Mouse (Mus musculus) kidney, postnatal 0 days (tissue): ENCODE data around the gene Trappc5. TPM values are rescaled to one million over a fixed set of nuclear protein-coding genes. Genes with fewer than 3 reads are reported as not detected.

Experiments
- ATAC-seq: fragments of 200-750 bp; cut with Nextera tagmentation; replicated peaks from 2 replicates; pipeline ENCODE4 v1.8.0; 2017; ENCODE audit warnings: low read depth, moderate number of reproducible peaks, moderate TSS enrichment, moderate library complexity; ENCODE audit not compliant: low FRiP score
- DNase-seq: peaks from one replicate; pipeline ENCODE4 v3.0.0-alpha.2; 2016; ENCODE audit warnings: low spot score
- H3K27ac ChIP-seq: fragments of 300-500 bp; sonication (generic); 2 replicates; pipeline ENCODE4 v1.5.1; 2014; ENCODE audit warnings: mild to moderate bottlenecking
- H3K27me3 ChIP-seq: fragments of 300-500 bp; sonication (generic); 2 replicates; pipeline ENCODE4 v1.6.1; 2014; ENCODE audit warnings: low read length, mixed read lengths; ENCODE audit not compliant: insufficient read depth
- H3K36me3 ChIP-seq: fragments of 300-500 bp; sonication (generic); 2 replicates; pipeline ENCODE4 v1.6.1; 2014; ENCODE audit warnings: low read length, mixed read lengths; ENCODE audit not compliant: insufficient read depth
- H3K4me1 ChIP-seq: fragments of 300-500 bp; sonication (generic); replicated peaks from 2 replicates; pipeline ENCODE4 v1.6.1; 2014; ENCODE audit warnings: antibody characterized with exemption, low read length, mixed read lengths; ENCODE audit not compliant: insufficient read depth
- H3K4me2 ChIP-seq: fragments of 300-500 bp; sonication (generic); 2 replicates; pipeline ENCODE4 v1.6.1; 2014; ENCODE audit warnings: mild to moderate bottlenecking, low read length, moderate library complexity, mixed read lengths
- H3K4me3 ChIP-seq: fragments of 300-500 bp; sonication (generic); replicated peaks from 2 replicates; pipeline ENCODE4 v1.5.1; 2014; ENCODE audit warnings: low read depth, low read length
- H3K9ac ChIP-seq: fragments of 300-500 bp; sonication (generic); 2 replicates; pipeline ENCODE4 v1.6.1; 2014; ENCODE audit warnings: low read depth, low read length
- H3K9me3 ChIP-seq: fragments of 300-500 bp; sonication (generic); replicated peaks from 2 replicates; pipeline ENCODE4 v1.6.1; 2016; ENCODE audit warnings: low read length, inconsistent platforms, mixed read lengths
- CTCF ChIP-seq: IDR thresholded peaks from 2 replicates; pipeline ENCODE4 v1.5.1; 2016; ENCODE audit warnings: antibody characterized with exemption, low read depth, mild to moderate bottlenecking, moderate library complexity
- WGBS: fragments of 180-500 bp; shearing (Covaris S2); extraction: QIAGEN DNeasy Blood & Tissue Kit; methylation state at CpG from one replicate; pipeline ENCODE4 v1.1.7; 2014; 5-methylcytosine and 5-hydroxymethylcytosine counted together
- polyA plus RNA-seq: library from polyadenylated mRNA; unstranded; fragments of >200 nt; fragmentation: Nextera tagmentation; extraction: Ambion mirVana; gene quantifications from 2 replicates; pipeline ENCODE4 v1.2.1, GENCODE M21; 2015

The Trappc5 gene
- polyA plus RNA-seq, 1 experiment from 2014 or later: 32.1 TPM

DNA sequence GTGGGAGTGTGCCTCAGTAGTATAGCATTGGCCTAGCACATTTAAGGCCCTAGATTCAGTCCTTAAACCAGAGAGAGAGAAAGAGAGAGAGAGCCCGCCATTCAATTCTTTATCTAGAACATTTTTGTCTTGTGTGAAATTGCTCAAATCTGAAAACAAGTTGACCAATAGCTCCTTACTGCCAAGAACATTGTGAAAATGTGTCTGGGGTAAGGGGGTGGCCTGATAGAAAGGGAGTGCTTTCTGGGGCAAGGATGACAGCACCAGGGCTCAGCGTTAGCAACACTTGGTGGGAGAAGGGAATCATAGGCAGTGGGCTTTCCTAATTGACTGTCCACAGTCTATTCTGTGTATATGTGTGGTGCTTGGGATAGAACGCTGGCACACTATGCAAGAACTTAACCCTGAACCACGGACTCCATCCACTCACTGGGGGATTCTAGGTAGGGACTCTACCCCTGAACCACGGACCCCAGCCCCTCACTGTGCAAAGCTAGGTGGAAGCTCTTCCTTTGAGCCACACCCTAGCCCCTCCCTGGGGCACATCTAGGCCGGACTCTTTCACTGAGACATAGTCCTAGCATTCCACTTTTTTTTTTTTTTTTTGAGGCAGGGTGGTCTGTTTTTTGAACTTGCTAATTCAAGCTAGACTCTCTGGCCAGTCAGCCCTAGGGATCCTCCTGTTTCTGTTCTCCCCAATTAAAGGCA, 29.1 kb upstream of the Trappc5 start:
- Histone ChIP-seq H3K27ac (no peak overlapping the region), H3K4me2 (no peak overlapping the region), H3K9ac (no peak overlapping the region), H3K4me1 (no peaks in the 10 kb centered on the region), H3K4me3 (no peak overlapping the region), H3K27me3 (no peaks in the 10 kb centered on the region), H3K9me3 (no peaks in the 10 kb centered on the region), H3K36me3 (no peaks in the 10 kb centered on the region)
- TF ChIP-seq CTCF: no peak
- 83% methylated on average over 6 of the region's 6 CpGs for WGBS
- 0 out of 2 replicates have a peak, but pooled peaks have one; percentile 11 for ATAC-seq
- DNase-seq: no peak

DNA sequence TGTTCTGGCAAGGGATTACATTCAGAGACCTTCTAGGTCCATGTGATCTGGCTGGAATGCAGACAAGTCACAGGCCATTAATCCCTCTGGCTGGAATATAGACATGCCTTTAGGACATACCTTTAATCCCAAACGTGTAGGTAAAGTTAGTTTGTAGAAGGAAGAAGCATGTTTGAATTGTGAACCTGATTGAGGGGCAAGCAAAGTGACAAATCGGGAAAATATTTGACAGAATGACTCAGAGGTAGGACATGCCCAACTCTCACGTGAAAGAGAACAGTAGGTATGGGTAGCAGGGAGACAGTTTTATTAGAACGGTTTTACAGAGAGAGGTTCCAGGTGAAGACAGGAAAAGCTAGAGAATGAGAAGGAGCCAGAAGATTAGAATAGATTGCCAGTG, 28.5 kb upstream of the Trappc5 start:
- H3K27me3 ChIP-seq: no peaks in the 10 kb centered on the region
- no peaks in the 10 kb centered on the region for H3K9me3 ChIP-seq
- H3K4me2 ChIP-seq: no peak overlapping the region
- no peaks in the 10 kb centered on the region for H3K4me1 ChIP-seq
- H3K9ac ChIP-seq: no peak overlapping the region
- no peak for TF ChIP-seq CTCF
- 54% methylated on average over 4 of the region's 4 CpGs for WGBS
- no peaks in the 10 kb centered on the region for H3K36me3 ChIP-seq
- no peak overlapping the region for H3K27ac ChIP-seq
- peak; percentile 18 for DNase-seq
- ATAC-seq: 0 out of 2 replicates have a peak, but pooled peaks have one; percentile 49
- H3K4me3 ChIP-seq: no peak overlapping the region

DNA sequence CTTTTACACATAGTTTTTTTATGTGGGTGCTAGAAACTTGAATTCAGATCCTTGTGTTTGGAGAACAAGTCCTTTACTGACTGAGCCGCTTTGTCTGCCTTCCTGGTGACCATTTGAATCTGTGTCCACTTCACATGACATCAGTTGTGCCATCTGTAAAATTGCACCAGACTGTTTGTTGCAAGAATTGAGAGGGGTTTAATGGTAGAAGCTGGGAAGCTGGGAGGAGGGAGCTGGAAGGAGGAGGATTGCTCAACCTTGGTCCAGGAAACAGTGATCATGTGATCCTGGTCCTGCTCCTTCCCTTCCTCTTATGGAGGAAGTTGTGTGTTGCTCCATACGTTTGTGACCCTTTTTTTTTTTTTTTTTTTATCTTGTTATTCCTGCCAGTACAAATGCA, 27.8 kb upstream of the Trappc5 start:
- H3K36me3 ChIP-seq: no peaks in the 10 kb centered on the region
- H3K9ac ChIP-seq: no peak overlapping the region
- H3K9me3 ChIP-seq: no peaks in the 10 kb centered on the region
- no peak overlapping the region for H3K4me2 ChIP-seq
- no peak for DNase-seq
- H3K27ac ChIP-seq: no peak overlapping the region
- H3K4me1 ChIP-seq: no peaks in the 10 kb centered on the region
- H3K27me3 ChIP-seq: no peaks in the 10 kb centered on the region
- no peak for ATAC-seq
- WGBS: 65% methylated on average over 2 of the region's 2 CpGs
- no peak for TF ChIP-seq CTCF
- no peak overlapping the region for H3K4me3 ChIP-seq

DNA sequence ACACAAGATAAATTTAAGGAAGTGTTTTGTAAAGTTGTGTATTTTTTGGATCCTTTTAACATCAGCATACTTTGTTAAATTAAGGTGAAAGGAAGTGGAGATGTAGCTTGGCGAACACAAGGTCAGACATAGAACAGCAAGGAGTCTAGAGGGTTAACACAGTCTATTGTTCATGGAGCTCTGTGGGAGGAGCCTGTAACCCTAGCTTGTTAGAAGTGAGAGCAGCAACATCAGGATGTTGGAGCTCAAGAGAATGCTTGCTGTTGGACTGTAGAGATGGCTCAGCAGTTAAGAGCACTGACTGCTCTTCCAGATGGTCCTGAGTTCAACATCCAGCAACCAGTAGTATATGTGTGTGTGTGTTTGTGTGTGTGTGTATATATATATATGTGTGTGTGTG, 27.1 kb upstream of the Trappc5 start:
- no peak overlapping the region for H3K27ac ChIP-seq
- H3K27me3 ChIP-seq: no peaks in the 10 kb centered on the region
- no peaks in the 10 kb centered on the region for H3K36me3 ChIP-seq
- WGBS: 47% methylated on average over 1 of the region's 1 CpGs
- DNase-seq (peak; percentile 71), ATAC-seq (0 out of 2 replicates have a peak, but pooled peaks have one; percentile 29)
- no peaks in the 10 kb centered on the region for H3K4me1 ChIP-seq
- H3K4me3 ChIP-seq: no peak overlapping the region
- TF ChIP-seq CTCF: no peak
- H3K9me3 ChIP-seq: no peaks in the 10 kb centered on the region
- peak overlapping the region; percentile 2; the same call in 1 of the 2 replicates for H3K4me2 ChIP-seq
- no peak overlapping the region for H3K9ac ChIP-seq

DNA sequence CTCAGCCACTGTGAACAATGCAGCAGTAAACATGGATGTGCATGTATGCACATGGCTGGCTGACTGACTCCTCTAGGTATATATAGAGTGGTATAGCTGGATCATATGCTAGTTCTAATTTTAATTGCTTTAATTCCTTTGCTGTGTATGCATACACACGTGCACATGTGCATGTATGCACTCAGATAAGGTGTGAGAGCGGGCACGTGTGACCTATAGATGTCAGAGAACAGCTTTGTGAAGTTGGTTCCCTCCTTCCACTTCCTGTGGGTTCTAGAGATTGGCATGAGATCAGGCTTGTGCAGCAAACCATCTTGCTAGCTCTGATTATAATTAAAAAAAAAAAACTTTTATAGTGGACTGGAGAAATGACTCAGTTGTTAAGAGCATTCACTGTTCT, 23.3 kb upstream of the Trappc5 start:
- no peak overlapping the region for H3K4me3 ChIP-seq
- TF ChIP-seq CTCF: no peak

DNA sequence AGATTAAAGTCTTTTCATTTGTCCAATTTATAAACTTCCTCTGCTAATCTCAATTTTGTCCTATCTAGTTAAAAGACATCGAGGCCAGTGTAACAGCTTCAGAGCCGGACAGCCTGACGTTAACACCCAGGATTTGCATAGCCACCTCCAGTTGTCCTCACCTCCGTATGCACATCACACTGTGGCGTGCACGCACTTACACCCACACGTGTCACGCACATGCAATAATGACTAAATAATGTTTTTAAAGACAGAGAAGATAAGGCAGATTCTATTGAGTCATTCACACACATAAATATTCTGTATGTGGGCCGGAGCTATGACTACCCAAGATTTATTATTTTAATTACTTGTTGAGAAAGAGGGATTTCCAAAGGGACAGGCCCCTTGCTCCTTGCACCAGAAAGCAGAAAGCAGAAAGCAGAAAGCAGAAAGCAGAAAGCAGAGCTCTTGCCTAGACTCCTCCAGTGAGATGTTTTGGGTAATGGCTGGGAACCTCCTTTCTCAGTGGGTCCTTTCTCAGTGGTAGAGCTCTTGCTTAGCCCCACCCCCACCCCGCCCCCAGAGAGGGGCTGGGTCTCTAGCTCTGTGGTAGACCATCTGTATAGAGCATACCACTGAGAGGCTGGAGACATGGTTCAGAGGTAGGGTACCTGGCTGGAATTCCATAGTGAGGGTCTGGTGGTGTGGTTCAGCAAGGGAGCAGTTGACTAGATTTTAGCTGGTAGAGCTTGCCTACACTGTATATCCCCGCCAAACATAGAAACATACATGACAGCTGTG, 21.2 kb upstream of the Trappc5 start:
- Histone ChIP-seq H3K4me3 (no peak overlapping the region), H3K4me2 (no peak overlapping the region), H3K27me3 (no peaks in the 10 kb centered on the region), H3K9ac (no peak overlapping the region), H3K36me3 (no peaks in the 10 kb centered on the region), H3K27ac (no peak overlapping the region), H3K9me3 (no peaks in the 10 kb centered on the region), H3K4me1 (no peaks in the 10 kb centered on the region)
- TF ChIP-seq CTCF: no peak
- WGBS: 70% methylated on average over 11 of the region's 11 CpGs
- DNase-seq (no peak), ATAC-seq (no peak)

More for the DNA sequence above, 23.3 kb upstream of the Trappc5 start:
- DNase-seq (no peak), ATAC-seq (no peak)
- Histone ChIP-seq H3K4me1 (no peaks in the 10 kb centered on the region), H3K36me3 (no peaks in the 10 kb centered on the region), H3K27ac (no peak overlapping the region), H3K9ac (no peak overlapping the region), H3K27me3 (no peaks in the 10 kb centered on the region), H3K9me3 (no peaks in the 10 kb centered on the region), H3K4me2 (no peak overlapping the region)
- WGBS: 58% methylated on average over 3 of the region's 3 CpGs
